Mouse (Mus musculus): Measurements from ENCODE around the gene Pnpla3.

DNA sequence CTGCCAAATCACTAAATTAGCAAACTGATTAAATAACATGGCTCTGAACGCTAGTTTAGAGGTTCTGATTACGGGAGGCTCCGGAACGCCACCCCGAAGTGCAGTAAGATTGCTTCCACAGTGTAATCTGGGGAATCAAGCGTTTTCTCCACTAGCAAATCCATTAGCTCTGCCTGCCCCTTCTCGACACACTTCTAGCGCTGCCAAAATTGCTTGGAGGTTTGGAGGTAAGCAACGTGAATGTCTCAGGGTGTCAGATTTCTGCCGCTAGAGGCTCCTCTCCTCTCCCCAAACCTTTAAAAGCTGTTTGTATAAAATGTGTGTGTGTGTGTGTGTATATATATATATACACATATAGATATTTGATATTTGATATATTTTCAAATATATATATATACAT, 57.1 kb downstream of the Pnpla3 start:
- TF ChIP-seq POLR2A (IDR thresholded peaks at IDR 0.05; ENCODE audit: control insufficient read depth, extremely low read depth, insufficient read depth, low read length, poor library complexity) = no peak
- TF ChIP-seq CTCF (IDR thresholded peaks at IDR 0.05; ENCODE audit: borderline replicate concordance, control insufficient read depth, extremely low read depth, insufficient read depth, low read length, poor library complexity) = no peak

All from thymus, adult 2 months (tissue).